Mouse (Mus musculus) lung, adult 2 months (tissue): Measurements from ENCODE around the gene Stx4a. TPM values are rescaled to one million over a fixed set of nuclear protein-coding genes. Genes with fewer than 3 reads are reported as not detected.

ENCODE experiments used
- DNase-seq: peaks from one replicate; pipeline ENCODE4 v3.0.0; 2022
- H3K4me1 ChIP-seq: fragments of 200-500 bp; 2 replicates; pipeline ENCODE4 v1.6.1; 2011; ENCODE audit warnings: low read length; ENCODE audit not compliant: control insufficient read depth, insufficient read depth
- H3K4me3 ChIP-seq: fragments of 200-500 bp; replicated peaks from 2 replicates; pipeline ENCODE3; 2011; ENCODE audit warnings: low read depth, mild to moderate bottlenecking, control low read depth, low read length; ENCODE audit errors: extremely low read depth
- CTCF ChIP-seq: fragments of 200-500 bp; IDR thresholded peaks from 2 replicates; pipeline ENCODE4 v1.5.1; 2011; ENCODE audit warnings: mild to moderate bottlenecking, low read length, control low read depth; ENCODE audit not compliant: insufficient read depth
- POLR2A ChIP-seq: fragments of 200-500 bp; IDR thresholded peaks from 2 replicates; pipeline ENCODE4 v1.6.1; 2011; ENCODE audit warnings: low read depth, mild to moderate bottlenecking, control low read depth, low read length, borderline replicate concordance; ENCODE audit errors: extremely low read depth
- WGBS: fragments of 180-500 bp; shearing (Covaris S2); methylation state at CpG from one replicate; pipeline ENCODE4 v1.1.7; 2018; 5-methylcytosine and 5-hydroxymethylcytosine counted together
- polyA plus RNA-seq: library from polyadenylated mRNA; depleted of rRNA; stranded (reverse); fragments of >200 nt; gene quantifications from 2 replicates; pipeline ENCODE4 v1.2.3, GENCODE M21; 2012

Stx4a gene
- polyA plus RNA-seq, 1 experiment, result 77.9 TPM

DNA sequence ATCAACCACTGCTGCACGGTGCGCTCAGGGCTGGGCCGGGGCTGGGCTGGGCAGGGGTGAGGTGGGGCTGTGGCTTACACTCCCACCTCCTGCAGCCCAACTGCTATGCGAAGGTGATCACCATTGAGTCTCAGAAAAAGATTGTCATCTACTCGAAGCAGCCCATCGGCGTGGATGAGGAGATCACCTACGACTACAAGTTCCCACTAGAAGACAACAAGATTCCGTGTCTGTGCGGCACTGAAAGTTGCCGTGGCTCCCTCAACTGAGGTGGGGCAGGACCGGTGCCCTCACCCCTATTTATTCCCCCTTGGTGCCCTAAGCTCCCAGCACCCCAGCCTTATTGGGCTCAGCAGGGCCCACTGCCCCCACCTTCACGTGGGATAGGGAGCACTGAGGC is 24.9 kb upstream of the Stx4a start:
- H3K4me3 ChIP-seq, result no peak overlapping the region
- 88% methylated on average over 13 of the region's 13 CpGs for WGBS
- peaks cover 6% of the 10 kb centered on the region for H3K4me1 ChIP-seq
- TF ChIP-seq POLR2A, result no peak
- no peak for TF ChIP-seq CTCF
- no peak for DNase-seq

DNA sequence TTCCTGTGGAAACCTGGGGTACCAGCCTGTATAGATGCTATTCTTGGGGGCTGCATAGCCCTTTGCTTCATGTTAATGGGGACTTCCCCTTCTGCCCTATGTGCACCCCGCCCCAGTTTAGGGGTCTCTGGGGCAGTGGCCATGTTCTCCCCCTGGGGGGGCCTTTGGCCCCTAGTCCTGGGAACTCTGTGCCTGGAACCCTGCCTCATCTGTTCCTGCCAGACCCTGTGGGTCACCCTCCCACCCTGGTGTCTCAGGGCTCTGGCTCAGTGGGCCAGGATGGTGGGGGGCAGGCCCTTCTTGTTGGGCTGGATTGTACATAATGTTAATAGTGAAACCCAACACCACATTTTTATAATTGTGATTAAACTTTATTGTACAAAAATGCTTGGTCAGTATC is 24.4 kb upstream of the Stx4a start:
- Histone ChIP-seq H3K4me1 (peaks cover 6% of the 10 kb centered on the region), H3K4me3 (no peak overlapping the region)
- TF ChIP-seq POLR2A (no peak), CTCF (no peak)
- DNase-seq, result no peak
- 83% methylated on average over 1 of the region's 1 CpGs for WGBS

DNA sequence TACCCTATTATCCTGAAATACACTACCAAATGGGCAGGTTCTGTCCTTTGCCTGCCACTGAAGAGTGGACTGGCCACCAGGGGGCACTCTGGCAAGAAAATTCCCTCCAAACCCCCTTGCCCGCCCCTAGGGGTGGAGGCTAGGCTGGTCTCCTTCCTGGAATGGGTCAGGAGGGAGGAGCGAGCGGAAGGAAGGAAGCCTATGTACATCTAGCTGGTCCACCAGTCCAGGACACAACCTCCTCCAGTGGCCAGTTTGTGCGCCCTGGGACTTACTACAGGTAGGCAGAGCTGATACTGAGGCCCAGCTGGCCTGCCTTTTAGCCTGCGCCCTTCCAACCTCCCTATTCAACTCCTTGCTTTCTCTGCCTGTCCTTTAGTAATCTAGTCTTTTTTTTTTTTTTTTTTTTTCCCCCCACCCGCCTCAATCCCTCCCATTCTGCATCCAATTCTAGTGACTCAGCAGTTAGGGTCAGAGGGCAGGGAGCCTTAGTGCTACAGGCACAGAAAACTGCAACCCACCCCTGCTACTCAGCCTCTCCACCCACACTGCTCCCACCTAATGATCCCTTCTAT is 23.6 kb upstream of the Stx4a start, which contains the start of gene Hsd3b7:
Gene Hsd3b7, plus strand, starts transcription at position 170 of the 575 bp plus-strand sequence.
- Histone ChIP-seq H3K4me1 (peaks cover 6% of the 10 kb centered on the region), H3K4me3 (peak within 1 kb of the TSS; percentile 81)
- TF ChIP-seq CTCF (peak; percentile 81), POLR2A (peak; percentile 94; the same call in 1 of the 2 replicates)
- 13% methylated on average over 6 of the region's 6 CpGs for WGBS
- DNase-seq, result peak; percentile 92

DNA sequence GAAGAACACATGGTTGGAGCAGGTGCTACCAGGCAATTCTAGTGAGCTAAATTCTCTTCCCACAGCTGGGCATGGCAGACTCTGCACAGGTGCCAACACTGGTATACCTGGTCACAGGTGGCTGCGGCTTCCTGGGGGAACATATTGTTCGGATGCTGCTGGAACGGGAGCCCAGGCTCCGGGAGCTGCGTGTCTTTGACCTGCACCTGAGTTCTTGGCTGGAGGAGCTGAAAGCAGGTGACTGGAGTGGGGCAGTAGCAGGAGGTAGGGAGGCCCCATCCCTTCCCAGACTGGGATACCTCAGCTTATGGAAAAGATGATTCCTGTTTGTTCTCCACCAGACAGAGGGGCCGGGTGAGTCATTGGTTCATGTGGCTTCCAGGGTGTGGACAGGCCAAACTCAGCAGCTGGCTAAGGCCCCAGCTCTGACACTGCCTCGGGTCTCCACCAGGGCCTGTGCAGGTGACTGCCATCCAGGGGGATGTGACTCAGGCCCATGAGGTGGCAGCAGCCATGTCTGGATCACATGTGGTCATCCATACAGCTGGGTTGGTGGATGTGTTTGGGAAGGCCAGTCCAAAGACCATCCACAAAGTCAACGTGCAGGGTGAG is 23.0 kb upstream of the Stx4a start:
- 77% methylated on average over 8 of the region's 8 CpGs for WGBS
- Histone ChIP-seq H3K4me1 (peaks cover 6% of the 10 kb centered on the region), H3K4me3 (peak overlapping the region; percentile 81)
- DNase-seq, result no peak
- TF ChIP-seq CTCF, result no peak
- no peak for TF ChIP-seq POLR2A

DNA sequence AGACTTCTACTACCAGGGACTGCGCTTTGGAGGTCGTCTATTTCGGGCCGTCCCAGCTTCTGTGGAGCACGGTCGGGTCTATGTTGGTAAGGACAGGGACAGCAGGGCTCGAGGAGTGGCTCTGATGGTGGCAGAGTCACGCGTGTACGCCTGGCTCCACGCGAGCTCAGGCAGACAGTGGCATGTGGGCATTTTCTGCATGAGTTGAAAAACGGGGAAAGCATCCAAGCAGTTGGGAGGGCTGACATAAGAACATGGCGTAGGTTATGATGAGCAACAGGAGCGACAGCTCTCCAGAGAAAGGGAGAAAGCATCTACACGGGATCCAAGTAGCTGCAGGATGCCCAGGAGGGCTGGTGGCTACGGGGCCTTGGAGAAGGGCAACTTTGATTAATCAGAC is 21.8 kb upstream of the Stx4a start:
- WGBS, result 89% methylated on average over 17 of the region's 17 CpGs
- no peak overlapping the region for H3K4me3 ChIP-seq
- peaks cover 6% of the 10 kb centered on the region for H3K4me1 ChIP-seq
- no peak for DNase-seq
- TF ChIP-seq POLR2A (no peak), CTCF (no peak)

DNA sequence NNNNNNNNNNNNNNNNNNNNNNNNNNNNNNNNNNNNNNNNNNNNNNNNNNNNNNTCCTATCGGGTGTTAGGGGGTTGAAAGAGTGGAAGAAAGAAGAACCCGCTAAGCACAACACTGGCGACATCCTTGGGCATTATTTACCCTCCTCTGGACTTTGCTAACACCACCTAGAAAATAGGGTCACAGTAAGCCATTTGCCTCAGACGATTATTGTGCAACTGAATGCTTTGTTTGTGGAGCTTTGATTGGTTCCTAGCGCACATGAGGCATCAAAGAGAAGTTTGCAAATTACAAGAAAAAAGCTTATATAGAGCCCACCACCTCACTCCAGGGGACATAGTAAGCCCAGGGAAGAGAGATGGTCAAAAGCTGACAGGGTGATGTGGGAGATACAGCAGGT is 15.3 kb upstream of the Stx4a start:
- WGBS, result 69% methylated on average over 5 of the region's 5 CpGs
- TF ChIP-seq CTCF, result no peak
- TF ChIP-seq POLR2A, result no peak
- no peaks in the 10 kb centered on the region for H3K4me1 ChIP-seq
- no peak overlapping the region for H3K4me3 ChIP-seq
- DNase-seq, result no peak

DNA sequence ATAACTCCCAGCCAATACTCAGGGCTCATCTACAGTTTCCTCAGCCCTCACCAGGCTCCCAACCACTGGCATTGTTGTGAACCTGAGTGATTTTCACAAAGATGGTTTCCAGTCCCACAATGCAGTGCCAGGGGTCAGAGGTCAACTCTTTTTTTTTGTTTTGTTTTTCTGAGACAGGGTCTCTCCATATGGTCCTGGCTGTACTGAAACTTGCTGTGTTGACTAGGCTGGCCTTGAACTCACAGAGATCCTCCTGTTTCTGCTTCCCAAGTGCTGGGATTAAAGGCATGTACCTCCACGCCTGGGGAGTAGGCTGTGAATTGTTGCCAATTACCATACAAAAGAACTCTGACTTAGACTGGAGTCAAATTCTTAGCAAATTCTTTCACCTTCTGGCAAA is 14.2 kb upstream of the Stx4a start:
- no peak for DNase-seq
- no peak for TF ChIP-seq POLR2A

DNA sequence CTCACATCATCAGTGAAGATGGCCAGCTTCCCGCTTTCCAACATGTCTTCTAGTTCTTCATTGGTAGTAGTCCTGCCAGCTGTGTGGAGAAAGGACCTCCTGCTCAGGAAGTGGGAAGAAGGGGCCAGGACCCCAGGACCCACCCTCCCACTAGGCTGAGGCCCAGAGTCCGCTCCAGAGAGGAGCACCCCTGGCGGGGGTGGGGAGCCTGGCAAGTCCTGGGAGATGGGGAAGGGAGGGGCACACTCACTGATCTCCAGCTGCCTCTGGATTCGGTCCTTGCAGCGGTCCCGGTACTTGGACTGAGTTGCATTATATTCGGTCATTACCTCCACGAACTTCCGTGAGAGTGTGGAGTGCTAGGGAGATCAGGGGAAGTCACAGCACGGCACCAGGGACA is 13.4 kb upstream of the Stx4a start:
- TF ChIP-seq POLR2A (no peak), CTCF (no peak)
- H3K4me1 ChIP-seq, result no peaks in the 10 kb centered on the region; the same call in 1 of the 2 replicates
- WGBS, result 80% methylated on average over 10 of the region's 10 CpGs
- no peak for DNase-seq
- no peak overlapping the region for H3K4me3 ChIP-seq

More for the DNA sequence above, 14.2 kb upstream of the Stx4a start:
- Histone ChIP-seq H3K4me1 (no peaks in the 10 kb centered on the region; the same call in 1 of the 2 replicates), H3K4me3 (no peak overlapping the region)
- WGBS, result 88% methylated on average over 1 of the region's 1 CpGs

DNA sequence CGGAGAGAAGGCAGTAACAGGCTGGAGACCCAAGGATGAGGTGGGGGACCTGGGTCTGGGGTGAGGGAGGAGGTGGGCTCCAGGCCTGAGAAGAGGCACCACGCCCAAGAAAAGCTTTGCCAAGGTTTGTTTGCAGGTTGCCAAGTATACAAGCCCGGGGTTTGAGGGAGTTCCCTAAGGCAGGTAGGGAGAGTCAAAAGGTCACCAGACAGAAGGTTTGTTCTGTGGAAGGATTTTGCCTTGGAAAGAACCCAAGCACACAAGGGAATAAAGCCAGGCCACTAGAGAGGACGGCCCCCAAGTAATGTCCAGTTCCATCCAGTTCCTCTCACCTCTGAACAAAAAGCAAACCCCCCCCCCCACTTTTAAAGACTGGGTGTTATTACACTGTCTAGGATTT is 12.9 kb upstream of the Stx4a start:
- Histone ChIP-seq H3K4me3 (no peak overlapping the region), H3K4me1 (no peaks in the 10 kb centered on the region; the same call in 1 of the 2 replicates)
- no peak for DNase-seq
- TF ChIP-seq CTCF (no peak), POLR2A (no peak)
- WGBS, result 73% methylated on average over 4 of the region's 4 CpGs

DNA sequence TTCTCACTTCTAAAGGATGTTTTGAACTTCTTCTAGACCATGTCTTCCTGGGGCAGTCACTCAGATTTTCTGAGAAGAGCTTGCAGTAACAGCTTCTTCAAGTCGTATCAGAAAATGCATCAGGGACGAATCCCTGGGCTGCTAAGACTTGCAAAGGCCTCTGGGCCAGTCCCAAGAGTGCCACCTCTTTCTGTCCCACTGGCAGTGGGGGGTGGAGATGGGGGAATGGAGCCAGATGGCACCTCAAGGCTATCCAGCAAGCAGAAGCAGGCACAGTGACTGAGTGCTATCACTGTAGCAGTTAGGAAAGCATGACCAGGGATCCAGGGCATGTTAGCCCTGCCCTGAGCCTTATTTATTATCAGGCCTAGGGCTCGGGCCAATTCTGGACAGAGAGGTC is 11.8 kb upstream of the Stx4a start:
- no peak for DNase-seq
- TF ChIP-seq CTCF, result no peak
- TF ChIP-seq POLR2A, result no peak
- Histone ChIP-seq H3K4me1 (no peaks in the 10 kb centered on the region; the same call in 1 of the 2 replicates), H3K4me3 (no peak overlapping the region)
- WGBS, result 80% methylated on average over 3 of the region's 3 CpGs
